Mouse (Mus musculus) left cerebral cortex, postnatal 25 days (tissue): ENCODE measurements around the gene Nek11. TPM values are rescaled to one million over a fixed set of nuclear protein-coding genes. Genes with fewer than 3 reads are reported as not detected.
A peak's percentile ranks its signal among the peaks of the same experiment; 100 is the strongest.

ENCODE experiments used
- DNase-seq, 2 experiments: peaks; one replicate each; pipeline ENCODE4 v3.0.0; 2022; ENCODE audit warnings: low spot score in 2 of 2, mixed read lengths in 1 of 2
- intact Hi-C: fragments of 180-260 bp; cut with DNase I; formaldehyde crosslinking; loops from one replicate; pipeline ENCODE4 v1.15.1; 2025
- total RNA-seq, 2 experiments: library from RNA; stranded (reverse); gene quantifications; 2 replicates each; pipeline ENCODE4 v1.2.3; 2021

Nek11 gene
- total RNA-seq = 1 to 10 TPM; 1.8 to 2.1 TPM

GRCm38 (mm10) chr9:105395218-105395627 is at the start of gene Nek11, which contains the start of gene Aste1:
Gene Nek11 (minus strand): TSS chr9:105395524.
Gene Aste1 (plus strand): TSS chr9:105395392.
- intact Hi-C loops = loop anchor here (10.0 kb wide), 1 partner anchor 220 kb away; no protein-coding TSS in a partner anchor
- DNase-seq = peak; percentile 91 to 94

- no peak for DNase-seq
- intact Hi-C loops = loop anchor here (10.0 kb wide), 2 partner anchors 626 to 716 kb away; no protein-coding TSS in a partner anchor
Measured at GRCm38 (mm10) chr9:105408549-105408948, 13.2 kb upstream of the Nek11 start.

GRCm38 (mm10) chr9:105394720-105395119 is 604 bp downstream of the Nek11 start:
- intact Hi-C loops = loop anchor here (10.0 kb wide), 1 partner anchor 220 kb away; no protein-coding TSS in a partner anchor

GRCm38 (mm10) chr9:105390616-105391015 is 4.7 kb downstream of the Nek11 start:
- intact Hi-C loops = loop anchor here (1.0 to 10.0 kb wide), 2 partner anchors 224 to 981 kb away; no protein-coding TSS in a partner anchor
- DNase-seq = no peak

More at GRCm38 (mm10) chr9:105394720-105395119, 604 bp downstream of the Nek11 start:
- no peak for DNase-seq

GRCm38 (mm10) chr9:105389289-105389688 is 6.0 kb downstream of the Nek11 start:
- DNase-seq = peak; percentile 64 to 81
- intact Hi-C loops = loop anchor here (5.0 to 10.0 kb wide), 3 partner anchors 314 to 1114 kb away; no protein-coding TSS in a partner anchor

GRCm38 (mm10) chr9:105387403-105387802 is 7.9 kb downstream of the Nek11 start:
- DNase-seq = no peak
- intact Hi-C loops = loop anchor here (2.0 to 10.0 kb wide), 4 partner anchors 313 to 1113 kb away; no protein-coding TSS in a partner anchor

- intact Hi-C loops = loop anchor here (5.0 to 10.0 kb wide), 3 partner anchors 77 to 1105 kb away; no protein-coding TSS in a partner anchor
- no peak for DNase-seq
Measured at GRCm38 (mm10) chr9:105379533-105380145, 15.7 kb downstream of the Nek11 start.

- DNase-seq = peak in 1 of 2 experiments; percentile 56
- intact Hi-C loops = loop anchor here (5.0 kb wide), 1 partner anchor 75 kb away; no protein-coding TSS in a partner anchor
Measured at GRCm38 (mm10) chr9:105377622-105378021, 17.7 kb downstream of the Nek11 start.

- peak; percentile 21 to 55 for DNase-seq
- intact Hi-C loops = loop anchor here (5.0 kb wide), 1 partner anchor 75 kb away; no protein-coding TSS in a partner anchor
Measured at GRCm38 (mm10) chr9:105376954-105377530, 18.3 kb downstream of the Nek11 start.

- DNase-seq = no peak
- intact Hi-C loops = loop anchor here (5.0 kb wide), 1 partner anchor 74 kb away; no protein-coding TSS in a partner anchor
Measured at GRCm38 (mm10) chr9:105376411-105376810, 18.9 kb downstream of the Nek11 start.

GRCm38 (mm10) chr9:105374361-105374760 is 21.0 kb downstream of the Nek11 start:
- intact Hi-C loops = no loop called here

GRCm38 (mm10) chr9:105368605-105369004 is 26.7 kb downstream of the Nek11 start:
- DNase-seq = peak in 1 of 2 experiments; percentile 20
- intact Hi-C loops = no loop called here

More at GRCm38 (mm10) chr9:105374361-105374760, 21.0 kb downstream of the Nek11 start:
- no peak for DNase-seq

GRCm38 (mm10) chr9:105366199-105366598 is 29.1 kb downstream of the Nek11 start:
- intact Hi-C loops = no loop called here

GRCm38 (mm10) chr9:105363520-105364231 is 31.6 kb downstream of the Nek11 start:
- intact Hi-C loops = no loop called here

More at GRCm38 (mm10) chr9:105366199-105366598, 29.1 kb downstream of the Nek11 start:
- DNase-seq = peak in 1 of 2 experiments; percentile 11

GRCm38 (mm10) chr9:105362181-105362580 is 33.1 kb downstream of the Nek11 start:
- no peak for DNase-seq
- intact Hi-C loops = no loop called here

More at GRCm38 (mm10) chr9:105363520-105364231, 31.6 kb downstream of the Nek11 start:
- DNase-seq = peak in 1 of 2 experiments; percentile 48

GRCm38 (mm10) chr9:105349034-105349433 is 46.3 kb downstream of the Nek11 start:
- no peak for DNase-seq
- intact Hi-C loops = no loop called here

- DNase-seq = no peak
- intact Hi-C loops = no loop called here
Measured at GRCm38 (mm10) chr9:105348242-105349031, 46.9 kb downstream of the Nek11 start.

GRCm38 (mm10) chr9:105342994-105343656 is 52.2 kb downstream of the Nek11 start:
- intact Hi-C loops = no loop called here
- DNase-seq = no peak
